Mouse (Mus musculus): ENCODE results near the gene Svs1. TPM values are rescaled to one million over a fixed set of nuclear protein-coding genes. Genes with fewer than 3 reads are reported as not detected.
"Not testable (repeated sequence)": the region's sequence is repeated elsewhere in the genome, so short reads cannot be mapped to it uniquely, and the experiment has no call there.

Gene Svs1
- polyA plus RNA-seq, 1 experiment from 2014 or later: not detected

GRCm38 (mm10) chr6:48959151-48959550 lies 27.5 kb upstream of the Svs1 start:
- not testable (repeated sequence) for H3K27ac ChIP-seq (ENCODE audit: low read depth, low read length); H3K4me2 ChIP-seq (ENCODE audit: low read depth); H3K9me3 ChIP-seq (ENCODE audit: control insufficient read depth, low read length); ATAC-seq (ENCODE audit: insufficient read depth, low FRiP score, low TSS enrichment); H3K4me3 ChIP-seq (ENCODE audit: low read depth, low read length); DNase-seq (ENCODE audit: low spot score); H3K27me3 ChIP-seq (ENCODE audit: control insufficient read depth, insufficient read depth, low read length); H3K9ac ChIP-seq (ENCODE audit: low read length); H3K36me3 ChIP-seq (ENCODE audit: control insufficient read depth, insufficient read depth, low read length); H3K4me1 ChIP-seq (ENCODE audit: control insufficient read depth, insufficient read depth, low read length)
- 31% methylated on average over 7 of the region's 7 CpGs for WGBS

- H3K4me1 ChIP-seq (ENCODE audit: control insufficient read depth, insufficient read depth, low read length); H3K9ac ChIP-seq (ENCODE audit: low read length): not testable (repeated sequence)
- 88% methylated on average over 5 of the region's 5 CpGs for WGBS
Measured at GRCm38 (mm10) chr6:48966696-48967095, 20.0 kb upstream of the Svs1 start.

GRCm38 (mm10) chr6:48967868-48968267 lies 18.8 kb upstream of the Svs1 start:
- no peak overlapping the region for H3K4me2 ChIP-seq (ENCODE audit: low read depth)
- no peaks in the 10 kb centered on the region for H3K9me3 ChIP-seq (ENCODE audit: control insufficient read depth, low read length)
- no peak overlapping the region for H3K27ac ChIP-seq (ENCODE audit: low read depth, low read length)
- ATAC-seq (ENCODE audit: insufficient read depth, low FRiP score, low TSS enrichment) (no peak), DNase-seq (ENCODE audit: low spot score) (no peak)
- H3K9ac ChIP-seq (ENCODE audit: low read length): no peak overlapping the region
- no peaks in the 10 kb centered on the region for H3K36me3 ChIP-seq (ENCODE audit: control insufficient read depth, insufficient read depth, low read length)
- no peaks in the 10 kb centered on the region for H3K27me3 ChIP-seq (ENCODE audit: control insufficient read depth, insufficient read depth, low read length)
- H3K4me1 ChIP-seq (ENCODE audit: control insufficient read depth, insufficient read depth, low read length): no peaks in the 10 kb centered on the region
- H3K4me3 ChIP-seq (ENCODE audit: low read depth, low read length): no peak overlapping the region

More at GRCm38 (mm10) chr6:48966696-48967095, 20.0 kb upstream of the Svs1 start:
- DNase-seq (ENCODE audit: low spot score); ATAC-seq (ENCODE audit: insufficient read depth, low FRiP score, low TSS enrichment); H3K9me3 ChIP-seq (ENCODE audit: control insufficient read depth, low read length); H3K36me3 ChIP-seq (ENCODE audit: control insufficient read depth, insufficient read depth, low read length); H3K27me3 ChIP-seq (ENCODE audit: control insufficient read depth, insufficient read depth, low read length); H3K4me3 ChIP-seq (ENCODE audit: low read depth, low read length); H3K4me2 ChIP-seq (ENCODE audit: low read depth); H3K27ac ChIP-seq (ENCODE audit: low read depth, low read length): not testable (repeated sequence)

- no peaks in the 10 kb centered on the region for H3K9me3 ChIP-seq (ENCODE audit: control insufficient read depth, low read length)
- no peak within 1 kb of the TSS for H3K27ac ChIP-seq (ENCODE audit: low read depth, low read length)
- H3K27me3 ChIP-seq (ENCODE audit: control insufficient read depth, insufficient read depth, low read length): no peaks in the 10 kb centered on the region
- DNase-seq (ENCODE audit: low spot score): no peak
- WGBS: 91% methylated on average over 2 of the region's 2 CpGs
- H3K9ac ChIP-seq (ENCODE audit: low read length): no peak within 1 kb of the TSS
- no peak within 1 kb of the TSS for H3K4me3 ChIP-seq (ENCODE audit: low read depth, low read length)
- H3K4me2 ChIP-seq (ENCODE audit: low read depth): no peak within 1 kb of the TSS
- no peaks in the 10 kb centered on the region for H3K4me1 ChIP-seq (ENCODE audit: control insufficient read depth, insufficient read depth, low read length)
- no peak for ATAC-seq (ENCODE audit: insufficient read depth, low FRiP score, low TSS enrichment)
- H3K36me3 ChIP-seq (ENCODE audit: control insufficient read depth, insufficient read depth, low read length): no peaks in the 10 kb centered on the region
Measured at GRCm38 (mm10) chr6:48974663-48975062, 12.0 kb upstream of the Svs1 start, which contains the start of gene Doxl2. Gene Doxl2, plus strand, starts transcription at chr6:48974963.

GRCm38 (mm10) chr6:48979616-48980015 lies 7.0 kb upstream of the Svs1 start:
- Histone ChIP-seq H3K27ac (ENCODE audit: low read depth, low read length) (no peak overlapping the region), H3K4me3 (ENCODE audit: low read depth, low read length) (no peak overlapping the region), H3K27me3 (ENCODE audit: control insufficient read depth, insufficient read depth, low read length) (no peaks in the 10 kb centered on the region), H3K4me2 (ENCODE audit: low read depth) (no peak overlapping the region), H3K36me3 (ENCODE audit: control insufficient read depth, insufficient read depth, low read length) (no peaks in the 10 kb centered on the region), H3K9ac (ENCODE audit: low read length) (no peak overlapping the region), H3K4me1 (ENCODE audit: control insufficient read depth, insufficient read depth, low read length) (no peaks in the 10 kb centered on the region), H3K9me3 (ENCODE audit: control insufficient read depth, low read length) (no peaks in the 10 kb centered on the region)
- DNase-seq (ENCODE audit: low spot score) (no peak), ATAC-seq (ENCODE audit: insufficient read depth, low FRiP score, low TSS enrichment) (no peak)
- 54% methylated on average over 1 of the region's 1 CpGs for WGBS

DNA sequence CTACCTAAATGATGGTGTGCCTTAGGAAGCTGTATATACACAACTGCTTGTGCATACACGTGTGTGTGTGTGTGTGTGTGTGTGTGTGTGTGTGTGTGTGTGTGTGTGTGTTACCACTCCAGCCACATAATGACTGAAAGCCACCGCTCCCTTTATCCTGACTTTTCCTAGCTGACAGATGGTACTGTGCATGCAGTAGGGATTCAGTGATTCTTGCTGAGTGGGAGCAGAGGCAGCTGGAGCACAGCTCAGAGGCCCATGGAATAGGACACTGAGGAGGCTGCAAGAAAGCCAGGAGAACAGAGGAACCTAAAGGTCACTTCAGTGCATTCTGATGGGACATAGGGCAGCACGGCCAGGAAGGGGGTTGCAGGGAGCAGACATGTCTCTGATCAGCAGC lies 4.4 kb upstream of the Svs1 start:
- Histone ChIP-seq H3K4me3 (ENCODE audit: low read depth, low read length) (no peak overlapping the region), H3K36me3 (ENCODE audit: control insufficient read depth, insufficient read depth, low read length) (no peaks in the 10 kb centered on the region), H3K4me1 (ENCODE audit: control insufficient read depth, insufficient read depth, low read length) (no peaks in the 10 kb centered on the region), H3K4me2 (ENCODE audit: low read depth) (no peak overlapping the region), H3K27ac (ENCODE audit: low read depth, low read length) (no peak overlapping the region), H3K9me3 (ENCODE audit: control insufficient read depth, low read length) (no peaks in the 10 kb centered on the region), H3K9ac (ENCODE audit: low read length) (no peak overlapping the region), H3K27me3 (ENCODE audit: control insufficient read depth, insufficient read depth, low read length) (no peaks in the 10 kb centered on the region)
- DNase-seq (ENCODE audit: low spot score): no peak
- no peak for ATAC-seq (ENCODE audit: insufficient read depth, low FRiP score, low TSS enrichment)
- WGBS: 70% methylated on average over 3 of the region's 3 CpGs

DNA sequence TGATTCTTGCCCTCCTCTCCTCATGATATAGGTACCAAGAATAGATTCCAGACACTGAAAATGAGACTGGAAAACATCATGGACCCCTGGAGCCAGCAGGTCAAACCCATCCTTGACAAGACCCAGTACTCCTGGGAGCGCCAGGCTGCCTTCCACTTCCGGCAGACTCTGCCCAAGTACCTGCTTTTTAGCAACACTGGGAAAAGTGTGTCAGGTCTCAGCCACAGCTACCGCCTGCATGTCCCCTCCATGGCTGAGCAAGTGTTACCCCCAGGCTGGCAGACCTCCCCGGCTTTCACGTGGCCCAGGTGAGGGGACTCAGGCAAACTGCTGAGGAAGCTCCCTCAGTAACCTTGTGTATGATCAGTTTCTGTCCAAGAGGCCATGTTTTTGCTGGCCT lies 3.3 kb downstream of the Svs1 start:
- 89% methylated on average over 5 of the region's 5 CpGs for WGBS
- H3K9ac ChIP-seq (ENCODE audit: low read length): no peak overlapping the region
- H3K4me3 ChIP-seq (ENCODE audit: low read depth, low read length): no peak overlapping the region
- DNase-seq (ENCODE audit: low spot score) (no peak), ATAC-seq (ENCODE audit: insufficient read depth, low FRiP score, low TSS enrichment) (no peak)
- no peaks in the 10 kb centered on the region for H3K36me3 ChIP-seq (ENCODE audit: control insufficient read depth, insufficient read depth, low read length)
- H3K9me3 ChIP-seq (ENCODE audit: control insufficient read depth, low read length): no peaks in the 10 kb centered on the region
- no peak overlapping the region for H3K27ac ChIP-seq (ENCODE audit: low read depth, low read length)
- H3K4me2 ChIP-seq (ENCODE audit: low read depth): no peak overlapping the region
- H3K27me3 ChIP-seq (ENCODE audit: control insufficient read depth, insufficient read depth, low read length): no peaks in the 10 kb centered on the region
- no peaks in the 10 kb centered on the region for H3K4me1 ChIP-seq (ENCODE audit: control insufficient read depth, insufficient read depth, low read length)

GRCm38 (mm10) chr6:48991991-48992390 lies 5.3 kb downstream of the Svs1 start:
- Histone ChIP-seq H3K36me3 (ENCODE audit: control insufficient read depth, insufficient read depth, low read length) (no peaks in the 10 kb centered on the region), H3K4me1 (ENCODE audit: control insufficient read depth, insufficient read depth, low read length) (no peaks in the 10 kb centered on the region), H3K4me2 (ENCODE audit: low read depth) (no peak overlapping the region), H3K9me3 (ENCODE audit: control insufficient read depth, low read length) (no peaks in the 10 kb centered on the region), H3K27ac (ENCODE audit: low read depth, low read length) (no peak overlapping the region), H3K27me3 (ENCODE audit: control insufficient read depth, insufficient read depth, low read length) (no peaks in the 10 kb centered on the region), H3K9ac (ENCODE audit: low read length) (no peak overlapping the region), H3K4me3 (ENCODE audit: low read depth, low read length) (no peak overlapping the region)
- ATAC-seq (ENCODE audit: insufficient read depth, low FRiP score, low TSS enrichment) (no peak), DNase-seq (ENCODE audit: low spot score) (no peak)
- WGBS: 80% methylated on average over 4 of the region's 4 CpGs

- no peak overlapping the region for H3K4me3 ChIP-seq (ENCODE audit: low read depth, low read length)
- WGBS: 75% methylated on average over 6 of the region's 6 CpGs
- DNase-seq (ENCODE audit: low spot score): no peak
- H3K9ac ChIP-seq (ENCODE audit: low read length): no peak overlapping the region
- no peak for ATAC-seq (ENCODE audit: insufficient read depth, low FRiP score, low TSS enrichment)
- H3K36me3 ChIP-seq (ENCODE audit: control insufficient read depth, insufficient read depth, low read length): no peaks in the 10 kb centered on the region
- H3K27ac ChIP-seq (ENCODE audit: low read depth, low read length): no peak overlapping the region
- H3K9me3 ChIP-seq (ENCODE audit: control insufficient read depth, low read length): no peaks in the 10 kb centered on the region
- H3K4me2 ChIP-seq (ENCODE audit: low read depth): no peak overlapping the region
- no peaks in the 10 kb centered on the region for H3K4me1 ChIP-seq (ENCODE audit: control insufficient read depth, insufficient read depth, low read length)
- no peaks in the 10 kb centered on the region for H3K27me3 ChIP-seq (ENCODE audit: control insufficient read depth, insufficient read depth, low read length)
Measured at GRCm38 (mm10) chr6:48998186-48998585, 11.5 kb downstream of the Svs1 start.

All from neural tube, embryonic 11.5 days (tissue).